Mouse (Mus musculus) kidney, adult 2 months (tissue): ENCODE results near the gene Plekha5. TPM values are rescaled to one million over a fixed set of nuclear protein-coding genes. Genes with fewer than 3 reads are reported as not detected.

Source experiments
- DNase-seq: peaks from one replicate; pipeline ENCODE4 v3.0.0; 2021
- H3K27ac ChIP-seq: fragments of 200-500 bp; 2 replicates; pipeline ENCODE4 v1.5.1; 2012; ENCODE audit warnings: low read depth, low read length, control low read depth, inconsistent platforms; ENCODE audit not compliant: insufficient read depth
- H3K27me3 ChIP-seq: fragments of 200-500 bp; replicated peaks from 2 replicates; pipeline ENCODE4 v1.6.1; 2012; ENCODE audit warnings: mild to moderate bottlenecking, moderate library complexity, low read length, inconsistent platforms; ENCODE audit not compliant: control insufficient read depth, insufficient read depth
- H3K36me3 ChIP-seq: fragments of 200-500 bp; 2 replicates; pipeline ENCODE4 v1.6.1; 2012; ENCODE audit warnings: mild to moderate bottlenecking, moderate library complexity, low read length, inconsistent platforms; ENCODE audit not compliant: control insufficient read depth, insufficient read depth
- H3K4me1 ChIP-seq: fragments of 200-500 bp; 2 replicates; pipeline ENCODE4 v1.6.1; 2011; ENCODE audit warnings: low read length; ENCODE audit not compliant: control insufficient read depth, insufficient read depth
- H3K4me3 ChIP-seq: fragments of 200-500 bp; 2 replicates; pipeline ENCODE4 v1.5.1; 2011; ENCODE audit warnings: mild to moderate bottlenecking, low read depth, low read length, control low read depth; ENCODE audit not compliant: insufficient read depth
- CTCF ChIP-seq: fragments of 200-500 bp; conservative IDR thresholded peaks from 2 replicates; pipeline ENCODE4 v1.5.1; 2011; ENCODE audit warnings: low read depth, mild to moderate bottlenecking, control low read depth, low read length, moderate library complexity, mixed read lengths; ENCODE audit not compliant: insufficient read depth, insufficient read length
- POLR2A ChIP-seq: fragments of 200-500 bp; IDR thresholded peaks from one replicate; pipeline ENCODE4 v1.6.1; 2011; ENCODE audit warnings: low read depth, low read length, control low read depth
- WGBS: fragments of 180-500 bp; shearing (Covaris S2); methylation state at CpG from one replicate; pipeline ENCODE4 v1.1.7; 2018; 5-methylcytosine and 5-hydroxymethylcytosine counted together
- polyA plus RNA-seq: library from polyadenylated mRNA; depleted of rRNA; stranded (reverse); fragments of >200 nt; gene quantifications from 2 replicates; pipeline ENCODE4 v1.2.3, GENCODE M21; 2012

The Plekha5 gene
- polyA plus RNA-seq, 1 experiment, result 21.4 TPM

GRCm38 (mm10) chr6:140411996-140412395, 11.9 kb upstream of the Plekha5 start:
- H3K36me3 ChIP-seq, result no peaks in the 10 kb centered on the region
- no peak overlapping the region for H3K27ac ChIP-seq
- H3K4me1 ChIP-seq, result no peaks in the 10 kb centered on the region
- 57% methylated on average over 3 of the region's 3 CpGs for WGBS
- TF ChIP-seq CTCF (no peak), POLR2A (no peak)
- DNase-seq, result no peak
- no peaks in the 10 kb centered on the region for H3K27me3 ChIP-seq
- H3K4me3 ChIP-seq, result no peak overlapping the region

GRCm38 (mm10) chr6:140423041-140423845, 611 bp upstream of the Plekha5 start:
- Histone ChIP-seq H3K27me3 (no peaks in the 10 kb centered on the region), H3K27ac (no peak overlapping the region)

GRCm38 (mm10) chr6:140424201-140424990, 542 bp downstream of the Plekha5 start:
- WGBS, result under 1% methylated on average over 72 of the region's 72 CpGs
- Histone ChIP-seq H3K27ac (peak overlapping the region; percentile 45; the same call in 1 of the 2 replicates), H3K36me3 (no peaks in the 10 kb centered on the region), H3K27me3 (no peaks in the 10 kb centered on the region), H3K4me3 (peak overlapping the region; percentile 87), H3K4me1 (no peaks in the 10 kb centered on the region)
- DNase-seq, result peak; percentile 42
- TF ChIP-seq POLR2A (no peak), CTCF (no peak)

More at GRCm38 (mm10) chr6:140423041-140423845, 611 bp upstream of the Plekha5 start:
- WGBS, result 19% methylated on average over 29 of the region's 29 CpGs
- Histone ChIP-seq H3K4me3 (peak overlapping the region; percentile 87), H3K36me3 (no peaks in the 10 kb centered on the region), H3K4me1 (no peaks in the 10 kb centered on the region)
- no peak for DNase-seq
- TF ChIP-seq CTCF, result no peak
- no peak for TF ChIP-seq POLR2A

GRCm38 (mm10) chr6:140424991-140425361, 1.1 kb downstream of the Plekha5 start:
- H3K36me3 ChIP-seq, result no peaks in the 10 kb centered on the region
- H3K4me3 ChIP-seq, result peak overlapping the region; percentile 87
- no peaks in the 10 kb centered on the region for H3K4me1 ChIP-seq
- no peaks in the 10 kb centered on the region for H3K27me3 ChIP-seq
- H3K27ac ChIP-seq, result peak overlapping the region; percentile 45; the same call in 1 of the 2 replicates
- DNase-seq, result peak; percentile 64
- WGBS, result 6% methylated on average over 17 of the region's 17 CpGs
- TF ChIP-seq CTCF (no peak), POLR2A (no peak)

- H3K27me3 ChIP-seq, result no peaks in the 10 kb centered on the region
- no peak overlapping the region for H3K27ac ChIP-seq
- H3K4me3 ChIP-seq, result no peak overlapping the region
- peaks cover 4% of the 10 kb centered on the region for H3K36me3 ChIP-seq
- H3K4me1 ChIP-seq, result no peaks in the 10 kb centered on the region
- WGBS, result 79% methylated on average over 8 of the region's 8 CpGs
- no peak for DNase-seq
- TF ChIP-seq CTCF, result no peak
- no peak for TF ChIP-seq POLR2A
Observed at GRCm38 (mm10) chr6:140429236-140429635, 5.4 kb downstream of the Plekha5 start.

- no peak for TF ChIP-seq CTCF
- no peak for TF ChIP-seq POLR2A
- H3K4me3 ChIP-seq, result no peak overlapping the region
- peaks cover 4% of the 10 kb centered on the region for H3K36me3 ChIP-seq
- no peak overlapping the region for H3K27ac ChIP-seq
- no peaks in the 10 kb centered on the region for H3K27me3 ChIP-seq
- no peaks in the 10 kb centered on the region for H3K4me1 ChIP-seq
- DNase-seq, result no peak
- WGBS, result 97% methylated on average over 9 of the region's 9 CpGs
Observed at GRCm38 (mm10) chr6:140432363-140432762, 8.5 kb downstream of the Plekha5 start.

GRCm38 (mm10) chr6:140443374-140443773, 19.5 kb downstream of the Plekha5 start:
- Histone ChIP-seq H3K36me3 (no peaks in the 10 kb centered on the region), H3K27ac (no peak overlapping the region), H3K4me3 (no peak overlapping the region), H3K27me3 (no peaks in the 10 kb centered on the region), H3K4me1 (no peaks in the 10 kb centered on the region)
- peak; percentile 50 for DNase-seq
- WGBS, result 87% methylated on average over 5 of the region's 5 CpGs
- TF ChIP-seq POLR2A (no peak), CTCF (peak; percentile 28; the same call in 1 of the 2 replicates)
